Mouse (Mus musculus): ENCODE measurements around the gene Insm2.
"Not testable (repeated sequence)": the region's sequence is repeated elsewhere in the genome, so short reads cannot be mapped to it uniquely, and the experiment has no call there.

DNA sequence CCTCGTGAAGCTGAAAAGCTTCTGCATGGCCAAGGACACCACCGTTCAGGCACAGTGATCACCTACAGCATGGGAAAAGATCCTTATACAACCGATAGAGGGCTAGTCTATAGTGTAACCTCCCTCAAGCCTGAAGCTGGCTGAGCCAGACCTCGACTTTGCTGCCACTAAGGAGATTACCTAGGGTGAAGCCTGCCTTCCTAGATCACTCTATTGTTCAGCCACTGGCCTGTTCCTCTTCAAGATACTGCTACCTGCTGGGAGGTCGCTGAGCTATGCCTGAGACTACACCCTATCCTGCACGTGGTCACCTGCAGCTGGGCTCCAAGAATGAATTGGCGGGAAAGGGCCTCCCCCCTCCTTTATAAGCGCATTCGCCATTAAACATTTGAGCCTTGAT, 12.3 kb upstream of the Insm2 start:
- TF ChIP-seq CTCF (IDR thresholded peaks at IDR 0.05; ENCODE audit: borderline replicate concordance, insufficient read depth, low read length); POLR2A (IDR thresholded peaks at IDR 0.05; ENCODE audit: low read depth, low read length): not testable (repeated sequence)
